Mouse (Mus musculus) inflammation-experienced regulatory T-cells (primary cell): ENCODE measurements around the gene Vmn2r108. TPM values are rescaled to one million over a fixed set of nuclear protein-coding genes. Genes with fewer than 3 reads are reported as not detected.

Experiments used
- polyA plus RNA-seq, 2 experiments: library from polyadenylated mRNA; unstranded; fragments of 100-300 nt; shearing (Covaris generic); gene quantifications; one replicate each; pipeline ENCODE4 v1.2.1; 2017

The Vmn2r108 gene
- under 1 TPM; 0.02 to 0.13 TPM for polyA plus RNA-seq

GRCm38 (mm10) chr17:20481231-20481630 is at the start of gene Vmn2r108:
Gene Vmn2r108 (minus strand): TSS chr17:20481331.

GRCm38 (mm10) chr17:20497858-20498257 is 16.7 kb upstream of the Vmn2r108 start, which contains the start of gene Vmn1r225:
Gene Vmn1r225 (plus strand): TSS chr17:20498158.

GRCm38 (mm10) chr17:20413846-20414245 is 67.3 kb downstream of the Vmn2r108 start, which contains the start of gene Vmn1r224:
Gene Vmn1r224 (plus strand): TSS chr17:20414146.

Other genes starting within 250 kb of the Vmn2r108 start
- under 1 TPM in 1 of 2 experiments, not detected in 1; 0.08 TPM for gene Vmn2r105, start 246.3 kb downstream of the Vmn2r108 start, polyA plus RNA-seq
- gene Vmn2r106, start 195.8 kb downstream of the Vmn2r108 start, polyA plus RNA-seq: under 1 TPM; 0.18 to 0.22 TPM
- gene Vmn2r107, start 136.1 kb downstream of the Vmn2r108 start, polyA plus RNA-seq: under 1 TPM in 1 of 2 experiments, not detected in 1; 0.02 TPM
- gene Vmn1r224, start 67.2 kb downstream of the Vmn2r108 start, polyA plus RNA-seq: under 1 TPM in 1 of 2 experiments, not detected in 1; 0.41 TPM
- gene Vmn1r225, start 16.8 kb upstream of the Vmn2r108 start, polyA plus RNA-seq: not detected
- under 1 TPM; 0.05 to 0.23 TPM for gene Vmn2r109, start 83.4 kb upstream of the Vmn2r108 start, polyA plus RNA-seq
- under 1 TPM; 0.02 to 0.05 TPM for gene Vmn2r110, start 115.1 kb upstream of the Vmn2r108 start, polyA plus RNA-seq
- gene Fpr-rs3, start 143.5 kb upstream of the Vmn2r108 start, polyA plus RNA-seq: not detected
- under 1 TPM in 1 of 2 experiments, not detected in 1; 0.33 TPM for gene Vmn1r226, start 201.5 kb upstream of the Vmn2r108 start, polyA plus RNA-seq
- under 1 TPM in 1 of 2 experiments, not detected in 1; 0.17 TPM for gene Vmn1r227, start 248.5 kb upstream of the Vmn2r108 start, polyA plus RNA-seq